Mouse (Mus musculus): ENCODE measurements around the gene Ryr1. TPM values are rescaled to one million over a fixed set of nuclear protein-coding genes. Genes with fewer than 3 reads are reported as not detected.

The Ryr1 gene
- polyA plus RNA-seq, 1 experiment from 2014 or later: 0.30 TPM

DNA sequence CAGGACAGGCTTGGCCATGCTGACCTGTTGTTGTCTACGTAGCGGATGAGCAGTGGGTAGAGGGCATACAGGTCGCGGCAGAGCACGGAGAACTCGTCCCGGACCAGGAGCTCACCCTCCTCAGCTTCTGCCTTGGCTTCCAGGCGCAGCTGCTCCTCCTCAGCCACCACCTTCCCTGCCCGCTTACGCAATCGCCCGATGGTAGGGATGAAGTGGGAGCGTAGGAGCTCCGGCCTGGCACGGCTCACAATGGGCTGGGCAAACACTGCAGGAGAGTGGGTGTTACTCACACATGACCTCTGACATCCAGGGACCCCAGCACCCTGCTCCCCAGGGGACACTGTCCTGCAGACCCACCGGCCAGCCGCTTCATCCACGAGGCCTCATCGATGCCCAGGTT, 65.5 kb downstream of the Ryr1 start:
- H3K9ac ChIP-seq (replicated peaks; ENCODE audit: low read depth, low read length): no peak overlapping the region
- no peak for ATAC-seq (ENCODE audit: insufficient number of reproducible peaks, insufficient read depth, low FRiP score, low read depth)
- H3K4me2 ChIP-seq (replicated peaks; ENCODE audit: low read depth, low read length): no peak overlapping the region
- no peaks in the 10 kb centered on the region for H3K9me3 ChIP-seq (ENCODE audit: control insufficient read depth, low read depth, low read length)
- H3K27ac ChIP-seq (ENCODE audit: low read length): no peak overlapping the region
- no peaks in the 10 kb centered on the region for H3K4me1 ChIP-seq (ENCODE audit: control insufficient read depth, insufficient read depth, low read length)
- H3K4me3 ChIP-seq (ENCODE audit: low read depth, low read length): no peak overlapping the region
- 84% methylated on average over 19 of the region's 19 CpGs for WGBS
- no peaks in the 10 kb centered on the region for H3K36me3 ChIP-seq (ENCODE audit: control insufficient read depth, insufficient read depth, low read length)
- no peaks in the 10 kb centered on the region for H3K27me3 ChIP-seq (ENCODE audit: control insufficient read depth, insufficient read depth, low read length)

DNA sequence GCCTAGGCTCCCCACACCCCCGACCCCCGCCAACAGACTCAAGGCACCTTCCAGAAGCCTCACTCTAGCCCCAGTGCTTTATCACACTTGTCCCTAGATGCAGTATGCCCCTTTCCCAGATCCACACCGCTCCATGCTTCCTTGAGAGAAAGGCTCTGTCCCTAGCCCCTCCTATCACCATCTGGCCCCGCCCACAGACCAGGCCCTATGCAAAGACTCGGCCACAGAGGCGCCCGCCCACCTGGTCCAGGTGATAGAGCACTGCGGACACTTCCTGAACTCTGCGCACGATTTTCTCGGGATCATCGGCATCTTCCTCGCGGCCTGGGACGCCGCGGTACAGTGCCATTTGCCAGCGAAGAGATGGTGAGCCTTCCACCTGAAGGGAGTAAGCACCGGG, 72.2 kb downstream of the Ryr1 start:
- Histone ChIP-seq H3K9ac (replicated peaks; ENCODE audit: low read depth, low read length) (no peak overlapping the region), H3K4me1 (ENCODE audit: control insufficient read depth, insufficient read depth, low read length) (no peaks in the 10 kb centered on the region), H3K4me2 (replicated peaks; ENCODE audit: low read depth, low read length) (peak overlapping the region; percentile 18), H3K36me3 (ENCODE audit: control insufficient read depth, insufficient read depth, low read length) (no peaks in the 10 kb centered on the region), H3K27me3 (ENCODE audit: control insufficient read depth, insufficient read depth, low read length) (0 out of 2 replicates have a peak, but pooled peaks cover 6% of the 10 kb centered on the region), H3K4me3 (ENCODE audit: low read depth, low read length) (peak overlapping the region; percentile 8; the same call in 1 of the 2 replicates), H3K27ac (ENCODE audit: low read length) (no peak overlapping the region), H3K9me3 (ENCODE audit: control insufficient read depth, low read depth, low read length) (no peaks in the 10 kb centered on the region)
- peak; percentile 74 for ATAC-seq (ENCODE audit: insufficient number of reproducible peaks, insufficient read depth, low FRiP score, low read depth)
- 6% methylated on average over 19 of the region's 19 CpGs for WGBS

DNA sequence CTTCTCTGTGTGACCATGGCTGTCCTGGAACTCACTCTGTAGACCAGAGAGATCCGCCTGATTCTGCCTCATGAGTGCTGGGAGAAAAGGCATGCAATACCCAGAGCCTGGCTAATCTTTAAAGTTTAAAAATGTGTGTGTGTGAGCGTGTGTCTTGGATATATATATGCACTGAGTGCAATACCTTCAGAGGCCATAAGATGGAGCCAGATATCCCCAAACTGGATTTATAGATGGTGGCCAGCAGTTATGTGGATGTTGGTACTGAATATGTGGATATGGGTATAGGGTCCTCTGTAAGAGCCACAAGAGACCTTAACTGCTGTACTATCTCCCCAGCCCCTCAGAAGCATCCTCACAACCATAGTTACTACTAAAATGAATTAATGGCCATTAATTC, 74.2 kb downstream of the Ryr1 start:
- Histone ChIP-seq H3K27me3 (ENCODE audit: control insufficient read depth, insufficient read depth, low read length) (0 out of 2 replicates have a peak, but pooled peaks cover 6% of the 10 kb centered on the region), H3K9ac (replicated peaks; ENCODE audit: low read depth, low read length) (no peak overlapping the region), H3K27ac (ENCODE audit: low read length) (no peak overlapping the region), H3K4me1 (ENCODE audit: control insufficient read depth, insufficient read depth, low read length) (no peaks in the 10 kb centered on the region), H3K4me2 (replicated peaks; ENCODE audit: low read depth, low read length) (no peak overlapping the region), H3K9me3 (ENCODE audit: control insufficient read depth, low read depth, low read length) (no peaks in the 10 kb centered on the region), H3K4me3 (ENCODE audit: low read depth, low read length) (no peak overlapping the region), H3K36me3 (ENCODE audit: control insufficient read depth, insufficient read depth, low read length) (no peaks in the 10 kb centered on the region)
- 57% methylated on average over 2 of the region's 2 CpGs for WGBS
- ATAC-seq (ENCODE audit: insufficient number of reproducible peaks, insufficient read depth, low FRiP score, low read depth): no peak

- Histone ChIP-seq H3K9me3 (ENCODE audit: control insufficient read depth, low read depth, low read length) (no peaks in the 10 kb centered on the region), H3K4me2 (replicated peaks; ENCODE audit: low read depth, low read length) (no peak overlapping the region), H3K27ac (ENCODE audit: low read length) (no peak overlapping the region), H3K4me3 (ENCODE audit: low read depth, low read length) (no peak overlapping the region), H3K4me1 (ENCODE audit: control insufficient read depth, insufficient read depth, low read length) (peaks cover 13% of the 10 kb centered on the region), H3K27me3 (ENCODE audit: control insufficient read depth, insufficient read depth, low read length) (0 out of 2 replicates have a peak, but pooled peaks cover 6% of the 10 kb centered on the region), H3K36me3 (ENCODE audit: control insufficient read depth, insufficient read depth, low read length) (no peaks in the 10 kb centered on the region), H3K9ac (replicated peaks; ENCODE audit: low read depth, low read length) (no peak overlapping the region)
- ATAC-seq (ENCODE audit: insufficient number of reproducible peaks, insufficient read depth, low FRiP score, low read depth): no peak
- 79% methylated on average over 11 of the region's 11 CpGs for WGBS
Observed at GRCm38 (mm10) chr7:29048615-29049014, 76.4 kb downstream of the Ryr1 start.

GRCm38 (mm10) chr7:29048070-29048469, 76.9 kb downstream of the Ryr1 start:
- 78% methylated on average over 3 of the region's 3 CpGs for WGBS
- Histone ChIP-seq H3K4me1 (ENCODE audit: control insufficient read depth, insufficient read depth, low read length) (peaks cover 16% of the 10 kb centered on the region), H3K27ac (ENCODE audit: low read length) (no peak overlapping the region), H3K9me3 (ENCODE audit: control insufficient read depth, low read depth, low read length) (no peaks in the 10 kb centered on the region), H3K9ac (replicated peaks; ENCODE audit: low read depth, low read length) (no peak overlapping the region), H3K4me2 (replicated peaks; ENCODE audit: low read depth, low read length) (no peak overlapping the region), H3K4me3 (ENCODE audit: low read depth, low read length) (no peak overlapping the region), H3K27me3 (ENCODE audit: control insufficient read depth, insufficient read depth, low read length) (0 out of 2 replicates have a peak, but pooled peaks cover 6% of the 10 kb centered on the region), H3K36me3 (ENCODE audit: control insufficient read depth, insufficient read depth, low read length) (no peaks in the 10 kb centered on the region)
- no peak for ATAC-seq (ENCODE audit: insufficient number of reproducible peaks, insufficient read depth, low FRiP score, low read depth)

- Histone ChIP-seq H3K4me2 (replicated peaks; ENCODE audit: low read depth, low read length) (no peak overlapping the region), H3K36me3 (ENCODE audit: control insufficient read depth, insufficient read depth, low read length) (no peaks in the 10 kb centered on the region), H3K27me3 (ENCODE audit: control insufficient read depth, insufficient read depth, low read length) (no peaks in the 10 kb centered on the region), H3K4me1 (ENCODE audit: control insufficient read depth, insufficient read depth, low read length) (peaks cover 16% of the 10 kb centered on the region), H3K9ac (replicated peaks; ENCODE audit: low read depth, low read length) (no peak overlapping the region), H3K4me3 (ENCODE audit: low read depth, low read length) (no peak overlapping the region), H3K27ac (ENCODE audit: low read length) (no peak overlapping the region), H3K9me3 (ENCODE audit: control insufficient read depth, low read depth, low read length) (no peaks in the 10 kb centered on the region)
- WGBS: 7% methylated on average over 12 of the region's 12 CpGs
- ATAC-seq (ENCODE audit: insufficient number of reproducible peaks, insufficient read depth, low FRiP score, low read depth): peak; percentile 29; the same call in 1 of the 2 replicates
Observed at GRCm38 (mm10) chr7:29046533-29046932, 78.4 kb downstream of the Ryr1 start.

GRCm38 (mm10) chr7:29044302-29044701, 80.7 kb downstream of the Ryr1 start:
- no peaks in the 10 kb centered on the region for H3K27me3 ChIP-seq (ENCODE audit: control insufficient read depth, insufficient read depth, low read length)
- no peaks in the 10 kb centered on the region for H3K9me3 ChIP-seq (ENCODE audit: control insufficient read depth, low read depth, low read length)
- H3K4me3 ChIP-seq (ENCODE audit: low read depth, low read length): no peak overlapping the region
- H3K36me3 ChIP-seq (ENCODE audit: control insufficient read depth, insufficient read depth, low read length): no peaks in the 10 kb centered on the region
- ATAC-seq (ENCODE audit: insufficient number of reproducible peaks, insufficient read depth, low FRiP score, low read depth): no peak
- H3K27ac ChIP-seq (ENCODE audit: low read length): no peak overlapping the region
- 48% methylated on average over 9 of the region's 9 CpGs for WGBS
- H3K9ac ChIP-seq (replicated peaks; ENCODE audit: low read depth, low read length): no peak overlapping the region
- H3K4me2 ChIP-seq (replicated peaks; ENCODE audit: low read depth, low read length): no peak overlapping the region
- peaks cover 19% of the 10 kb centered on the region for H3K4me1 ChIP-seq (ENCODE audit: control insufficient read depth, insufficient read depth, low read length)

DNA sequence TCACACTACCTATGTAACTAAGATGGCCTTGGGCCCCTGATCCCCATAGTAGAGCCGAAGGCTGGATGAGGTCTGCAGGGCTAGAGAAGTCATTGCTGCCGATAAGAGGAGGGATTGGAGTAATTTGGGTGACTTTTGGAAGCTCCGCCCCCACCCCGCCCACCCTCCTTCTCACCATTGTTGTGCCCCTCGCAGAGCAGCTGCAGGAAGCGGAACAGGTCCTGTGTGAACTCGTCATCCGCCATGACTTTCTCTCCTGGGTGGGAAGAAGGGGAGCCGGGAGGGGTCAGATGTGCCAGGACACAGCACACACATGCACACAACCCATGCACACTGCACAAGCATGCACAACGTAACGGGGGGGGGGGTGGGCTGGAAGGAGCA, 81.3 kb downstream of the Ryr1 start:
- no peak overlapping the region for H3K27ac ChIP-seq (ENCODE audit: low read length)
- H3K4me1 ChIP-seq (ENCODE audit: control insufficient read depth, insufficient read depth, low read length): peaks cover 19% of the 10 kb centered on the region
- ATAC-seq (ENCODE audit: insufficient number of reproducible peaks, insufficient read depth, low FRiP score, low read depth): no peak
- H3K4me2 ChIP-seq (replicated peaks; ENCODE audit: low read depth, low read length): no peak overlapping the region; the same call in 1 of the 2 replicates
- no peak overlapping the region for H3K4me3 ChIP-seq (ENCODE audit: low read depth, low read length)
- WGBS: 34% methylated on average over 11 of the region's 11 CpGs
- H3K9ac ChIP-seq (replicated peaks; ENCODE audit: low read depth, low read length): no peak overlapping the region
- H3K36me3 ChIP-seq (ENCODE audit: control insufficient read depth, insufficient read depth, low read length): no peaks in the 10 kb centered on the region
- H3K9me3 ChIP-seq (ENCODE audit: control insufficient read depth, low read depth, low read length): no peaks in the 10 kb centered on the region
- no peaks in the 10 kb centered on the region for H3K27me3 ChIP-seq (ENCODE audit: control insufficient read depth, insufficient read depth, low read length)

- H3K27me3 ChIP-seq (ENCODE audit: control insufficient read depth, insufficient read depth, low read length): no peaks in the 10 kb centered on the region
- no peak overlapping the region for H3K9ac ChIP-seq (replicated peaks; ENCODE audit: low read depth, low read length)
- ATAC-seq (ENCODE audit: insufficient number of reproducible peaks, insufficient read depth, low FRiP score, low read depth): no peak
- no peaks in the 10 kb centered on the region for H3K36me3 ChIP-seq (ENCODE audit: control insufficient read depth, insufficient read depth, low read length)
- H3K4me1 ChIP-seq (ENCODE audit: control insufficient read depth, insufficient read depth, low read length): peaks cover 19% of the 10 kb centered on the region
- 29% methylated on average over 19 of the region's 19 CpGs for WGBS
- H3K4me2 ChIP-seq (replicated peaks; ENCODE audit: low read depth, low read length): no peak overlapping the region; the same call in 1 of the 2 replicates
- no peaks in the 10 kb centered on the region for H3K9me3 ChIP-seq (ENCODE audit: control insufficient read depth, low read depth, low read length)
- H3K27ac ChIP-seq (ENCODE audit: low read length): peak overlapping the region; percentile 72
- no peak overlapping the region for H3K4me3 ChIP-seq (ENCODE audit: low read depth, low read length)
Observed at GRCm38 (mm10) chr7:29043016-29043673, 81.8 kb downstream of the Ryr1 start.

Measured in stomach, embryonic 14.5 days (tissue).